Mouse (Mus musculus) neutrophil, adult 83 days (primary cell): ENCODE data around the gene Mrpl27. TPM values are rescaled to one million over a fixed set of nuclear protein-coding genes. Genes with fewer than 3 reads are reported as not detected.

Source experiments
- total RNA-seq, 2 experiments: library from RNA; stranded (reverse); gene quantifications; one replicate each; pipeline ENCODE4 v1.2.4; 2023

The Mrpl27 gene
- total RNA-seq: 10 to 100 TPM; 17.2 to 18.0 TPM

DNA sequence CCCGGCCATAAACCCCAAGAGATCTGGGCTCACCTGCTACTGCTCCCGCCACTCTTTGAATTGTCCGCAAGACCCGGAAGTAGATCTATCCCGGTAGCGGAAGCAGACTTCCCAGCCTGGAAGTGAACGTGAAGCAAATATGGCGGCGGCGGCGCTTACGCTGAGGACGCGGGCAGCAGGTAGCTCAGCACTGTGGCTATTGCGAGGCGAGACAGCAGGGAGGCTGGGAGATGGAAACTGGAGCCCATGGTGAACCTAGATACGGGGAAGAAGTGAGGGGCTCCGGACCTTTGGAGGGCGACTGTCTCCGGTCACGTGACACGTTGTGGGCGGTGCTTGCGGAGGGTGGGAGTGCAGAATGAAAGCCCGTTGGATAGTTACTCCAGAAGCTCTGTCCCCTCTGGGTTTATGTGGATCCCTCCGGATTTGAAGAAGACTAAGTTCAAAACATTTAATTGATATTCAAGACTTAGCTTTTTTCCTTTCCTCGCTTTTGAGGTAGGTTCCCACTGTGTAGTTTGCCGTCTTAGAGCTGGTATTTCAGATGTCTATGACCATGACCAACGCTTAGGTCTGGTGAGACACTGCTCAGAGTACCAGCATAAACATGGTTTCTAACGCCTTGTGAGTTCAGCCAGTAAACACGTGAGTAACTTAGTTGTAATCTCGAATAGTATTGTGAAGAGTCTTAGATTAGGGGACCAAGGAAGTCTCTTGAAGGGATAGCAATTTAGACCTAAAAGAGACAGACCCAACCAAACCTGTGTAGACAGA, at the start of gene Mrpl27, which contains the start of gene Eme1:
Gene Mrpl27, plus strand, starts transcription at position 105 of the 774 bp plus-strand sequence.
Gene Eme1, minus strand, starts transcription at position 302 of the 774 bp plus-strand sequence.

DNA sequence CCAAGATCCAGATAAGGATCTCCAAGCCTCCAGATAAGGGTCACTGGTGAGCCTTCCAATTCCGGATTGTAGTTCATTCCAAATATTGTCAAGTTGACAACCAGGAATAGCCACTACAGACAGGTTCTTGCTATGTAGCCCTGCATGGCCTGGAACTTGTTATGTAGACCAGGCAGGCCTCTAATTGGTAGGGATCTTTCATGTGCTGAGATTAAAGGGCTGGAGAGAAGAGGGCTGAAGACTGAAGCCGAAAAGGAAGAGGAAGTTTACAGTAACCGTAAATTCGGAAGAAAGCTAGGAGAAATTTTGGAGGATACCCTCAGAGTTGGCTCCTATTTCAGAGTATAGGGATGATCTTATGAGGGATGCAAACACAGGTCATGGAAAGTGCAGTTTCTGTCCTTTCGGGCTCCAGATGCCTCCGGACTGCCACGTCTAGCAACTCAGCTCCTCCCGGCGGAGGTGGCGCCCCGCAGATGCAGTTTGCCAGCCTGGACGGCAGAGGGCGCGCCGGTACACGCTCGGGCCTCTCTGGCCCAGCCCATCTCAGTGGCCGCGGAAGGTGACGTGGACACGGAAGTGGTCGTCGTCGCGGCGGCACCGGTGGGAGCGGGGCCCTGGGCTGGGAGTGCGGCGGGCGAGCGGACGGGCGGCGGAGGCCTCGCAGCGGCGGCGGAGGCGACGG, 24.2 kb upstream of the Mrpl27 start, which contains the start of gene Lrrc59:
Gene Lrrc59, plus strand, starts transcription at position 569 of the 685 bp plus-strand sequence.

DNA sequence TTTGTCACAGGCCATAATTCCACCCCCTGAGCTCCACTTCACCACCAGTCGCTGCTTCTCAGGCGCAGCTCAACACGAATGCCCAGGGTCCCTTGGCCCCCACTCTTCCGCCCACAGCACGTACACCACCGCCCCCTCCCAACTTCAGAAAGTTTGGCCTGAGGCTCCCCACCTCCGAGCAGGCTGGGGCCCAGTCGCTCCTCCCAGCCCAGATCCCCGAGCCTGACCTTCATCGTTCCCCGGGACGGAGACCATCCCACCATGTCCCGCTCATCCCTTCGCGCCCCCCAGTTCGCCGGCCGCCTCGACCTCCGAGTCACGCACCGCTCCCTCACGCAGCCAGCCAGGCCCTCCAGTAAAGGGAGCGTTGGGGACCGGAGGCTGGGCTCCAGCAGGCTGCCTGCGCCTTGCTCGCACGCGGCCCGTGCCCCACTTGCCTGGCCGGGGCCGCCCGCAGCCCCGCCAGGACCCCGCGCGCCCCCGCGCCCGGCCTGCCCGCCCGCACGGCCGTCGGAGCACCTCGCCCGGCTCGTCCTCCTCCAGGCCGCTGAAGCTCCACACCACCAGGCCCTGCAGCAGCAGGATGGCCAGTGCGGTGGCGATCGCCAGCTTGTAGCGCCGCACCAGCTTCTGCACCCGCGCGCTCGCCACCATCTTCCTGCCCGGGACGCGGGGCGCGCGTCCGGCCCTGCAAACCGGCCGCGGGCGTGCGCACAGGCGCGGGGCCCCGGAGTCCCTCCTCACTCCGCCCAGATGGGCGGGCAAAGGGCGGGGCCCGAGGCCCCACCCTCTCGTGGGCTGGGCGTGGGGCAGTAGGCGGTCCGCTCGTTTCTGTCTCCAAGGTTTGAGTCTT, 23.4 kb downstream of the Mrpl27 start, which contains the start of gene Xylt2:
Gene Xylt2, minus strand, starts transcription at position 762 of the 853 bp plus-strand sequence.

DNA sequence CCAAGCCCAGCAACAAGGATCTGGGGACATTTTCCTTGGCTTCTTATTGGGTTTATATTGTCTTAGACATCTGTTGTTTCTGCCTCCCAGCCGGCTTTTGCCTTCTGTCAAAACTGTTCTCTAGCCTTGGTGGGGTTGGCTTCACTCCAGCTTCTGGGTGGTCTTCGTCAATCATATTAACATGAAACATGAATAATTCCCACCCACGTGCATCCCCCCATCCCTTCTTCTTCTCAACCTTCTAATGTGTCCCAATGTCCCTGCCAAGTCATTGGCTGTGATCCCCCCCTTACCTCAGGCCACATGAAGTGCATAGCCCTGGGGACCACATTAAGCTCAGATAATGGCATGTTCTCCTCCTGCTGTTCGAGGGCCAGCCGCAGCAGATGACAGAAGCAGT, 50.9 kb downstream of the Mrpl27 start, which contains the start of gene Gm11541:
Gene Gm11541, minus strand, starts transcription at position 28 of the 400 bp plus-strand sequence.

Other genes starting within 250 kb of the Mrpl27 start
- 1 to 10 TPM; 2.0 to 4.4 TPM for gene Cacna1g, start 179.6 kb upstream of the Mrpl27 start, total RNA-seq
- gene Spata20, start 167.6 kb upstream of the Mrpl27 start, total RNA-seq: not detected
- gene Epn3, start 153.8 kb upstream of the Mrpl27 start, total RNA-seq: not detected
- under 1 TPM; 0.13 TPM for gene Mycbpap, start 132.0 kb upstream of the Mrpl27 start, total RNA-seq
- gene Rsad1, start 104.5 kb upstream of the Mrpl27 start, total RNA-seq: under 1 TPM; 0.26 to 0.62 TPM
- not detected for gene Chad, start 88.7 kb upstream of the Mrpl27 start, total RNA-seq
- gene Acsf2, start 51.9 kb upstream of the Mrpl27 start, total RNA-seq: 1 to 10 TPM; 2.8 to 3.0 TPM
- 10 to 100 TPM; 58.3 to 59.1 TPM for gene Lrrc59, start 24.0 kb upstream of the Mrpl27 start, total RNA-seq
- 10 to 100 TPM in 1 of 2 experiments, 1 to 10 TPM in 1; 9.3 to 10.4 TPM for gene Eme1, start 197 bp downstream of the Mrpl27 start, total RNA-seq
- gene Xylt2, start 23.7 kb downstream of the Mrpl27 start, total RNA-seq: 1 to 10 TPM; 5.5 to 6.7 TPM
- gene Gm11541, start 50.7 kb downstream of the Mrpl27 start, total RNA-seq: not detected
- gene Cdc34b, start 88.0 kb downstream of the Mrpl27 start, total RNA-seq: not detected
- gene Tmem92, start 128.9 kb downstream of the Mrpl27 start, total RNA-seq: not detected